Mouse (Mus musculus) fibroblast of lung, adult 2 months (primary cell): Measurements from ENCODE around the gene Insm2.
"Not testable (repeated sequence)": the region's sequence is repeated elsewhere in the genome, so short reads cannot be mapped to it uniquely, and the experiment has no call there.

Experiments
- DNase-seq: peaks from one replicate; pipeline ENCODE4 v3.0.0-alpha.2; 2011; ENCODE audit warnings: low read depth

The Insm2 gene

GRCm38 (mm10) chr12:55598887-55599561 is at the start of gene Insm2:
Gene Insm2 (plus strand): TSS chr12:55599427.
- DNase-seq, result no peak

GRCm38 (mm10) chr12:55554901-55555300 is 44.3 kb upstream of the Insm2 start:
- DNase-seq, result not testable (repeated sequence)

- no peak for DNase-seq
These were observed 41.4 kb upstream of the Insm2 start for GRCm38 (mm10) chr12:55557866-55558265.

GRCm38 (mm10) chr12:55559184-55559855 is 39.9 kb upstream of the Insm2 start:
- no peak for DNase-seq

- no peak for DNase-seq
These were observed 39.1 kb upstream of the Insm2 start for GRCm38 (mm10) chr12:55560025-55560690.

- DNase-seq, result no peak
These were observed 35.5 kb upstream of the Insm2 start for GRCm38 (mm10) chr12:55563742-55564141.

GRCm38 (mm10) chr12:55564187-55564963 is 34.9 kb upstream of the Insm2 start:
- no peak for DNase-seq

GRCm38 (mm10) chr12:55565206-55565605 is 34.0 kb upstream of the Insm2 start, which contains the start of gene Aldoart2:
Gene Aldoart2 (plus strand): TSS chr12:55565239.
- no peak for DNase-seq

GRCm38 (mm10) chr12:55565867-55566266 is 33.4 kb upstream of the Insm2 start:
- no peak for DNase-seq

- DNase-seq, result no peak
These were observed 32.4 kb upstream of the Insm2 start for GRCm38 (mm10) chr12:55566837-55567236.

- DNase-seq, result no peak
These were observed 30.8 kb upstream of the Insm2 start for GRCm38 (mm10) chr12:55568466-55568865.

GRCm38 (mm10) chr12:55569676-55570075 is 29.6 kb upstream of the Insm2 start:
- DNase-seq, result no peak

- DNase-seq, result no peak
These were observed 28.6 kb upstream of the Insm2 start for GRCm38 (mm10) chr12:55570646-55571045.

- no peak for DNase-seq
These were observed 28.0 kb upstream of the Insm2 start for GRCm38 (mm10) chr12:55571181-55571580.

GRCm38 (mm10) chr12:55571661-55572060 is 27.6 kb upstream of the Insm2 start:
- no peak for DNase-seq

GRCm38 (mm10) chr12:55573089-55573488 is 26.1 kb upstream of the Insm2 start:
- no peak for DNase-seq

- DNase-seq, result no peak
These were observed 25.4 kb upstream of the Insm2 start for GRCm38 (mm10) chr12:55573794-55574193.

- DNase-seq, result not testable (repeated sequence)
These were observed 12.3 kb upstream of the Insm2 start for GRCm38 (mm10) chr12:55586936-55587335.

- no peak for DNase-seq
These were observed 715 bp upstream of the Insm2 start for GRCm38 (mm10) chr12:55598537-55598886.

GRCm38 (mm10) chr12:55599639-55600502 is 644 bp downstream of the Insm2 start:
- DNase-seq, result no peak

- no peak for DNase-seq
These were observed 1.3 kb downstream of the Insm2 start for GRCm38 (mm10) chr12:55600503-55600994.
